Mouse (Mus musculus) erythroid progenitor cell, adult 5-6 weeks (primary cell): Measurements from ENCODE around the gene Fmnl1. TPM values are rescaled to one million over a fixed set of nuclear protein-coding genes. Genes with fewer than 3 reads are reported as not detected.

Experiments
- ATAC-seq: replicated peaks from 2 replicates; pipeline ENCODE4 v1.8.0; 2016; ENCODE audit warnings: moderate number of reproducible peaks, mild to moderate bottlenecking, moderate TSS enrichment, inconsistent platforms; ENCODE audit not compliant: poor library complexity, low FRiP score, severe bottlenecking
- total RNA-seq, 2 experiments: library from RNA; stranded (forward) in 1 of 2; stranded (reverse) in 1 of 2; fragments of 150-400 nt in 1 of 2; fragments of 186-747, 209-891 nt in 1 of 2; gene quantifications; 2 replicates each; pipeline versions ENCODE4 v1.2.3 to v1.2.4; 2015 to 2017; ENCODE audit warnings: low replicate concordance in 2 of 2

Gene Fmnl1
- total RNA-seq, 2 experiments from 2014 or later = 9.2 to 49.9 TPM

- ATAC-seq = no peak
Observed at GRCm38 (mm10) chr11:103246731-103247290, 75.9 kb downstream of the Fmnl1 start.

GRCm38 (mm10) chr11:103247504-103248177 is 76.7 kb downstream of the Fmnl1 start:
- ATAC-seq = no peak

Other genes with a start within 250 kb of the Fmnl1 start
- gene Kif18b, start 246.0 kb upstream of the Fmnl1 start, total RNA-seq (2015; ENCODE audit: low replicate concordance) = 174 and 202 TPM in 2 replicates
- 136 and 165 TPM in 2 replicates for gene Kif18b, start 246.0 kb upstream of the Fmnl1 start, total RNA-seq (2017; ENCODE audit: low replicate concordance)
- gene C1ql1, start 224.4 kb upstream of the Fmnl1 start, total RNA-seq (2015; ENCODE audit: low replicate concordance) = not detected in 2 replicates
- gene C1ql1, start 224.4 kb upstream of the Fmnl1 start, total RNA-seq (2017; ENCODE audit: low replicate concordance) = not detected in 2 replicates
- 25.2 and 31.0 TPM in 2 replicates for gene Nmt1, start 142.9 kb upstream of the Fmnl1 start, total RNA-seq (2015; ENCODE audit: low replicate concordance)
- gene Nmt1, start 142.9 kb upstream of the Fmnl1 start, total RNA-seq (2017; ENCODE audit: low replicate concordance) = 27.1 and 35.8 TPM in 2 replicates
- 6.8 and 13.4 TPM in 2 replicates for gene Dcakd, start 142.8 kb upstream of the Fmnl1 start, total RNA-seq (2015; ENCODE audit: low replicate concordance)
- gene Dcakd, start 142.8 kb upstream of the Fmnl1 start, total RNA-seq (2017; ENCODE audit: low replicate concordance) = 4.4 and 10.7 TPM in 2 replicates
- gene Plcd3, start 69.4 kb upstream of the Fmnl1 start, total RNA-seq (2015; ENCODE audit: low replicate concordance) = 1.4 TPM in 1 of 2 replicates, not detected in the other
- gene Plcd3, start 69.4 kb upstream of the Fmnl1 start, total RNA-seq (2017; ENCODE audit: low replicate concordance) = 3.1 TPM in 1 of 2 replicates, not detected in the other
- gene Acbd4, start 69.4 kb upstream of the Fmnl1 start, total RNA-seq (2015; ENCODE audit: low replicate concordance) = 13.4 and 21.6 TPM in 2 replicates
- gene Acbd4, start 69.4 kb upstream of the Fmnl1 start, total RNA-seq (2017; ENCODE audit: low replicate concordance) = 25.6 and 60.5 TPM in 2 replicates
- gene Hexim1, start 54.9 kb upstream of the Fmnl1 start, total RNA-seq (2015; ENCODE audit: low replicate concordance) = 7.5 and 14.1 TPM in 2 replicates
- gene Hexim1, start 54.9 kb upstream of the Fmnl1 start, total RNA-seq (2017; ENCODE audit: low replicate concordance) = 20.8 and 26.7 TPM in 2 replicates
- gene Hexim2, start 38.7 kb upstream of the Fmnl1 start, total RNA-seq (2015; ENCODE audit: low replicate concordance) = 1.8 and 3.8 TPM in 2 replicates
- 5.9 and 13.0 TPM in 2 replicates for gene Hexim2, start 38.7 kb upstream of the Fmnl1 start, total RNA-seq (2017; ENCODE audit: low replicate concordance)
- 6.3 TPM in 1 of 2 replicates, not detected in the other for gene 1700023F06Rik, start 37.5 kb downstream of the Fmnl1 start, total RNA-seq (2015; ENCODE audit: low replicate concordance)
- not detected in 2 replicates for gene 1700023F06Rik, start 37.5 kb downstream of the Fmnl1 start, total RNA-seq (2017; ENCODE audit: low replicate concordance)
- gene Spata32, start 47.3 kb downstream of the Fmnl1 start, total RNA-seq (2015; ENCODE audit: low replicate concordance) = not detected in 2 replicates
- not detected in 2 replicates for gene Spata32, start 47.3 kb downstream of the Fmnl1 start, total RNA-seq (2017; ENCODE audit: low replicate concordance)
- gene Map3k14, start 96.4 kb downstream of the Fmnl1 start, total RNA-seq (2015; ENCODE audit: low replicate concordance) = 2.9 and 3.8 TPM in 2 replicates
- 0.51 and 3.8 TPM in 2 replicates for gene Map3k14, start 96.4 kb downstream of the Fmnl1 start, total RNA-seq (2017; ENCODE audit: low replicate concordance)
- gene Arhgap27, start 192.6 kb downstream of the Fmnl1 start, total RNA-seq (2015; ENCODE audit: low replicate concordance) = 2.1 and 7.6 TPM in 2 replicates
- 3.0 and 4.8 TPM in 2 replicates for gene Arhgap27, start 192.6 kb downstream of the Fmnl1 start, total RNA-seq (2017; ENCODE audit: low replicate concordance)
- gene Plekhm1, start 241.6 kb downstream of the Fmnl1 start, total RNA-seq (2015; ENCODE audit: low replicate concordance) = 15.1 and 18.0 TPM in 2 replicates
- gene Plekhm1, start 241.6 kb downstream of the Fmnl1 start, total RNA-seq (2017; ENCODE audit: low replicate concordance) = 4.2 and 5.5 TPM in 2 replicates